Mouse (Mus musculus): ENCODE data around the gene Atp8b2. TPM values are rescaled to one million over a fixed set of nuclear protein-coding genes. Genes with fewer than 3 reads are reported as not detected.
A peak's percentile ranks its signal among the peaks of the same experiment; 100 is the strongest.

Atp8b2 gene
- polyA plus RNA-seq, 1 experiment from 2014 or later, result 12.8 TPM

DNA sequence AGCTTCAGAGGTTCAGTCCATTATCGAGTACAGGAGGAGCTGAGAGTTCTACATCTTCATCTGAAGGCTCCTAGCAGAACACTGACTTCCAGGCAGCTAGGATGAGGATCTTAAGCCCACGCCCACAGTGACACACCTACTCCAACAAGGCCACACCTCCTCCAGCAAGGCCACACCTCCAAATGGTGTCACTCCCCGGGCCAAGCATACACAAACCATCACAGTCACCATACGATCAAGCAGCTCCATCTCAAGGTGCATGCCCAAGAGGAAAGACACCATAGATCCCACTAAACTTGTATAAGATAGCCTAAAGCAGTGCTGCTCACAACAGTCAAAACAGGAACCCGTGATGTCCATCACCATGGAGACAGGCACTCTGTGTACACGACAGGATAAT is 42.6 kb downstream of the Atp8b2 start:
- ATAC-seq (ENCODE audit: insufficient number of reproducible peaks, low FRiP score, low TSS enrichment, low read depth) (no peak), DNase-seq (ENCODE audit: low spot score) (no peak)
- Histone ChIP-seq H3K27me3 (ENCODE audit: control insufficient read depth, insufficient read depth, low read length) (no peaks in the 10 kb centered on the region), H3K36me3 (ENCODE audit: control insufficient read depth, insufficient read depth, low read length) (no peaks in the 10 kb centered on the region), H3K27ac (replicated peaks; ENCODE audit: low read depth, low read length) (no peak overlapping the region), H3K9me3 (ENCODE audit: control insufficient read depth, low read length) (no peaks in the 10 kb centered on the region), H3K9ac (ENCODE audit: low read length) (no peak overlapping the region), H3K4me2 (ENCODE audit: low read depth, severe bottlenecking) (no peak overlapping the region), H3K4me3 (ENCODE audit: low read depth, low read length) (no peak overlapping the region), H3K4me1 (ENCODE audit: control insufficient read depth, insufficient read depth, low read length) (no peaks in the 10 kb centered on the region)
- WGBS, result 71% methylated on average over 6 of the region's 6 CpGs

DNA sequence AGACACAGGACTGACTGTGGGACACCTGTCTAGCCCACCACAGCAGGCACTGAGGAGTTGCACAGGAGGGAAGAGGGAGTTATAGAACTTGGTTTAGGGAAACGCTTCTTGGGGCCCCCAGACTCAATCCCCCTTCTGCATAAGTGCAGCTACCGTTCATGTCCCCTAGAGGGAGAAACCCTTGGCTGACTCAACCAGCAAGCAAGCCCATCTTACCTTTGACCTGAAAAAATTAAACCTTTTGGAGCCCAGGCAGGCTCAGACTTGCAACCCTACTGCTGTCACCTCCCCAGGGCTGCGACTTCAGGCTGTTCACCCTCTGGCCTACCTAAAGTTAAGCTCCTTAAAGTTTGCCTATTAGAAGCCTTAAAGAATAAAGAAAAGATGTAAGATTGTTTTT is 45.9 kb downstream of the Atp8b2 start:
- Histone ChIP-seq H3K4me3 (ENCODE audit: low read depth, low read length) (no peak overlapping the region), H3K9ac (ENCODE audit: low read length) (no peak overlapping the region), H3K4me2 (ENCODE audit: low read depth, severe bottlenecking) (no peak overlapping the region), H3K27ac (replicated peaks; ENCODE audit: low read depth, low read length) (no peak overlapping the region), H3K36me3 (ENCODE audit: control insufficient read depth, insufficient read depth, low read length) (no peaks in the 10 kb centered on the region), H3K27me3 (ENCODE audit: control insufficient read depth, insufficient read depth, low read length) (peaks cover 18% of the 10 kb centered on the region), H3K4me1 (ENCODE audit: control insufficient read depth, insufficient read depth, low read length) (peaks cover 9% of the 10 kb centered on the region; the same call in 1 of the 2 replicates), H3K9me3 (ENCODE audit: control insufficient read depth, low read length) (no peaks in the 10 kb centered on the region)
- 57% methylated on average over 3 of the region's 3 CpGs for WGBS
- ATAC-seq (ENCODE audit: insufficient number of reproducible peaks, low FRiP score, low TSS enrichment, low read depth) (no peak), DNase-seq (ENCODE audit: low spot score) (no peak)

DNA sequence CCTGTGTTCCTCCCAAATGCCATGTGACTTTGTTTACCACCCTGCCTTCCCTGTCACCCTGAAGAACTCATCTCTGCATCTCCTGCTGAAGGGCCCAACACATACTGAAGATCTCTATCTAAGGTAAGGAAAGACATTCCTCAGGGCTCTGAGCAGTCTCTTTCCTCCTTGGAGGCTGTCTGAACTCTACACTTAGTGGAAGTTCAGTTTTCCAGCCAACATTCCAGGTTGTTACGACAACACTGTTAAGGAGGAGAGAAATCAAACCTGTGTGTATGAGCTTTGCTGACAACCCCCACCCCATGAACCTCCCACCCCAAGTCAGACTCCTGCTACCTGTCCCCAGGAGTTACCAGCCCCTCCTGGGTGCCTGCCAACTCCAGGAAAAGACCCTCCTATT is 46.7 kb downstream of the Atp8b2 start:
- ATAC-seq (ENCODE audit: insufficient number of reproducible peaks, low FRiP score, low TSS enrichment, low read depth), result no peak
- no peak overlapping the region for H3K9ac ChIP-seq (ENCODE audit: low read length)
- no peak overlapping the region for H3K27ac ChIP-seq (replicated peaks; ENCODE audit: low read depth, low read length)
- H3K4me1 ChIP-seq (ENCODE audit: control insufficient read depth, insufficient read depth, low read length), result peaks cover 10% of the 10 kb centered on the region; the same call in 1 of the 2 replicates
- no peak overlapping the region for H3K4me3 ChIP-seq (ENCODE audit: low read depth, low read length)
- 78% methylated on average over 1 of the region's 1 CpGs for WGBS
- no peak overlapping the region for H3K4me2 ChIP-seq (ENCODE audit: low read depth, severe bottlenecking)
- peaks cover 23% of the 10 kb centered on the region for H3K27me3 ChIP-seq (ENCODE audit: control insufficient read depth, insufficient read depth, low read length)
- no peaks in the 10 kb centered on the region for H3K36me3 ChIP-seq (ENCODE audit: control insufficient read depth, insufficient read depth, low read length)
- no peaks in the 10 kb centered on the region for H3K9me3 ChIP-seq (ENCODE audit: control insufficient read depth, low read length)
- DNase-seq (ENCODE audit: low spot score), result no peak

DNA sequence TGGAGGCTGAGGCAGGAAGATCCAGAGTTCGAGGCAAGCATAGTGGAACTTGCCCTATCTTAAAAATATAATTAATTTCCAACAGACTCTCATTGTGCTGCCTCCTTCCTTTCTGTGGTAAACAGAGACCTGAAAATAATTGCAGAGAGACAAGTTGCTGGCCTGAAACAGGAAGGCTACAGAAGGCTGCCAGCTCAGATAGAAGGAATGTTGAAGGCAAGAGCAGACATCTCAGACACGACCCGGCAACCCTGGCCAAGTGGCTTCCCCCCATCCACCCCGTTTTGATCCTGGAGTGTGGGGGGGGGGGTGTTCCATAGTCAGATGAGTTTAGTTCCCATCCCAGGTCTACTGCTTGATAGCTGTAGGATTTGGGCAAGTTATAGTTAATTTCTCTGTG is 48.6 kb downstream of the Atp8b2 start:
- H3K36me3 ChIP-seq (ENCODE audit: control insufficient read depth, insufficient read depth, low read length), result no peaks in the 10 kb centered on the region
- WGBS, result 82% methylated on average over 4 of the region's 4 CpGs
- ATAC-seq (ENCODE audit: insufficient number of reproducible peaks, low FRiP score, low TSS enrichment, low read depth), result no peak
- no peak overlapping the region for H3K4me2 ChIP-seq (ENCODE audit: low read depth, severe bottlenecking)
- DNase-seq (ENCODE audit: low spot score), result no peak
- peaks cover 23% of the 10 kb centered on the region for H3K27me3 ChIP-seq (ENCODE audit: control insufficient read depth, insufficient read depth, low read length)
- H3K9me3 ChIP-seq (ENCODE audit: control insufficient read depth, low read length), result no peaks in the 10 kb centered on the region
- no peak overlapping the region for H3K9ac ChIP-seq (ENCODE audit: low read length)
- H3K27ac ChIP-seq (replicated peaks; ENCODE audit: low read depth, low read length), result no peak overlapping the region
- H3K4me1 ChIP-seq (ENCODE audit: control insufficient read depth, insufficient read depth, low read length), result peaks cover 10% of the 10 kb centered on the region; the same call in 1 of the 2 replicates
- no peak overlapping the region for H3K4me3 ChIP-seq (ENCODE audit: low read depth, low read length)

DNA sequence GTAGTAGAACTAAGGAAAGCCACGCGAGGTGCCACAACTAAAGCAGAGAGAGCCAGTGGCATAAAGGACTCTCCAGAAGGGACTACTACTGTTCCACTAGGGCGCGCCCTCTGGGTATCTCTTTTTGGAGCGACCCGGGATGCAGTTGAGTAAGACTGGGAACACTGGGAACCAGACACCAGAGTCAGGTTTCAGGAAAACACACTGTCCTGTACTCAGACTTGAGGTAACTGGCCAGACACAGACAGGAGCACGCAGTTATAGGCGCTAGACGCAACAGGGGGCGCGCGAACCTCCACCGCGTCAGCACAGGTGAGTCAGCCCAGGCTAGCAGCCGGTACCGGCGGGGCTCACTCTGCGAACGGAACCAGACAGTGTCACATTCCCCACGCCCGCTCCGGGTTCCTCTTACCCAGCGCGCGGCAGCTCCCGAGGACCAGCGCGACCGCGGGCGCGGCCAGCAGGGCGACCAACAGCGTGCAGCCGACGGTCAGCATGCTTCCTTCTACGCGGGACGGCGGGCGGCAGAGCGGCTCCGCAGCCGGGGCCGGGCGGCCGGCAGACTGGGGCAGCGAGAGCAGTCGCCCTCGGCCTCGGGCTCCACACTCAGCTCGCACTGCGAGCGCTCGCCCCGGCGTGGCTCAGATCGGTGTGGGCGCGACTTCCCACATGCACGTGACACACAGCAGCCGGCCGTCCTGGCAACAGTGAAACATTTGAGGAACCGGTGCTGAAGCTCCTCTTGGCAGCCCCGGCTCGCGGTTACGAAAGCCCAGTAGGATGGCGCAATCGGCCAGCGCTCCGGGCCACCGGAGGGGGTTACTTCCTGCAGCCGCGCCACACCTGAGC is 50.5 kb downstream of the Atp8b2 start, which contains the start of gene Il6ra:
TSS of gene Il6ra (minus strand) at position 654 of the 849 bp plus-strand sequence.
- Histone ChIP-seq H3K9me3 (ENCODE audit: control insufficient read depth, low read length) (no peaks in the 10 kb centered on the region), H3K4me1 (ENCODE audit: control insufficient read depth, insufficient read depth, low read length) (peaks cover 10% of the 10 kb centered on the region; the same call in 1 of the 2 replicates), H3K36me3 (ENCODE audit: control insufficient read depth, insufficient read depth, low read length) (no peaks in the 10 kb centered on the region), H3K9ac (ENCODE audit: low read length) (peak within 1 kb of the TSS; percentile 50), H3K27ac (replicated peaks; ENCODE audit: low read depth, low read length) (no peak within 1 kb of the TSS), H3K4me3 (ENCODE audit: low read depth, low read length) (peak within 1 kb of the TSS; percentile 45), H3K27me3 (ENCODE audit: control insufficient read depth, insufficient read depth, low read length) (peaks cover 23% of the 10 kb centered on the region), H3K4me2 (ENCODE audit: low read depth, severe bottlenecking) (peak within 1 kb of the TSS; percentile 96)
- ATAC-seq (ENCODE audit: insufficient number of reproducible peaks, low FRiP score, low TSS enrichment, low read depth) (peak; percentile 60; the same call in 1 of the 2 replicates), DNase-seq (ENCODE audit: low spot score) (peak; percentile 73)
- WGBS, result 1% methylated on average over 75 of the region's 75 CpGs

DNA sequence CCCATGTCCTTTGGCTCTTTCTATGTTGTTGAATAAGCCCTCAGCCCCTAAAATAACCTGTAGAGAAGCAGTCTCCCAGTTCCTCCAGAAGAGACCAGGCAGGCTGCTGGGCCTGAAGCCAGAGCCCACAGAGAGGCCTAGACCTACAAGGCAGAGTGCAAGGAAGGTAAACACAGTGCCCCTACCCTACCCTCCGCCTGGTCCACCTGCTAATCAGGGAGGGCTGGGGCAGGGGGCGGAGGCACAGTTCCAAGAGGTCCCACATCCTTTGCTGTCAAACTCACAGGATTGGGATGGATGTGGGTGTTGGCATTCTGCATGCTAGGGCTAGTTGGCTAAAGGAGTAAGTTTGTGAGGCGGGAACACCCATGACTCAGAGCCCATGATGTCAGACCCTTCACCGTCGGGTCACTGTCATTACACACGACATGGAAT is 51.2 kb downstream of the Atp8b2 start:
- H3K9ac ChIP-seq (ENCODE audit: low read length), result no peak overlapping the region
- no peak overlapping the region for H3K4me3 ChIP-seq (ENCODE audit: low read depth, low read length)
- H3K36me3 ChIP-seq (ENCODE audit: control insufficient read depth, insufficient read depth, low read length), result no peaks in the 10 kb centered on the region
- DNase-seq (ENCODE audit: low spot score), result no peak
- H3K27me3 ChIP-seq (ENCODE audit: control insufficient read depth, insufficient read depth, low read length), result peaks cover 23% of the 10 kb centered on the region
- H3K4me2 ChIP-seq (ENCODE audit: low read depth, severe bottlenecking), result no peak overlapping the region
- H3K4me1 ChIP-seq (ENCODE audit: control insufficient read depth, insufficient read depth, low read length), result peaks cover 10% of the 10 kb centered on the region; the same call in 1 of the 2 replicates
- no peak overlapping the region for H3K27ac ChIP-seq (replicated peaks; ENCODE audit: low read depth, low read length)
- 40% methylated on average over 6 of the region's 6 CpGs for WGBS
- H3K9me3 ChIP-seq (ENCODE audit: control insufficient read depth, low read length), result no peaks in the 10 kb centered on the region
- no peak for ATAC-seq (ENCODE audit: insufficient number of reproducible peaks, low FRiP score, low TSS enrichment, low read depth)

DNA sequence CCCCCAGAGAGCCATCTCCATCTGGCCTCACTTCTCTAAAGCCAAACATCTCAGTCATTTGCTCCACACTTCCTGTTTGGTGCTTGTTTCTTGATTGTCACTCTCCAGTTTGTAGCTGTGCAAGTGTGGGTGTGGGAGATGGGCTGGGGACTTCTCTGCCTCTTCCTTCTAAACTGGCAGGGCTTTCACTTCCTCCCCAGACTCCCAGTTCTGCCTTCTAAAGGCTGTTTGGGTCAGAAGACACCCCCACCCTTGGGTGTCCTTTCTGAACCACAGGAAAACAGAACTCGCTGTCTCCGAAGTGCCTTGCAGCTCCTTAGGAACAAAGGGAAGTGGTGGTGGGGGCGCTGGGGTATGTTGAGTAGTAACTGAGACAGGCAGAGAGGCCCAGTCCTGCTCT is 52.1 kb downstream of the Atp8b2 start:
- H3K4me1 ChIP-seq (ENCODE audit: control insufficient read depth, insufficient read depth, low read length), result peaks cover 10% of the 10 kb centered on the region; the same call in 1 of the 2 replicates
- no peaks in the 10 kb centered on the region for H3K9me3 ChIP-seq (ENCODE audit: control insufficient read depth, low read length)
- H3K4me2 ChIP-seq (ENCODE audit: low read depth, severe bottlenecking), result no peak overlapping the region
- WGBS, result 83% methylated on average over 3 of the region's 3 CpGs
- H3K27me3 ChIP-seq (ENCODE audit: control insufficient read depth, insufficient read depth, low read length), result peaks cover 23% of the 10 kb centered on the region
- no peak for DNase-seq (ENCODE audit: low spot score)
- no peak overlapping the region for H3K9ac ChIP-seq (ENCODE audit: low read length)
- H3K36me3 ChIP-seq (ENCODE audit: control insufficient read depth, insufficient read depth, low read length), result no peaks in the 10 kb centered on the region
- H3K27ac ChIP-seq (replicated peaks; ENCODE audit: low read depth, low read length), result no peak overlapping the region
- ATAC-seq (ENCODE audit: insufficient number of reproducible peaks, low FRiP score, low TSS enrichment, low read depth), result no peak
- H3K4me3 ChIP-seq (ENCODE audit: low read depth, low read length), result no peak overlapping the region

DNA sequence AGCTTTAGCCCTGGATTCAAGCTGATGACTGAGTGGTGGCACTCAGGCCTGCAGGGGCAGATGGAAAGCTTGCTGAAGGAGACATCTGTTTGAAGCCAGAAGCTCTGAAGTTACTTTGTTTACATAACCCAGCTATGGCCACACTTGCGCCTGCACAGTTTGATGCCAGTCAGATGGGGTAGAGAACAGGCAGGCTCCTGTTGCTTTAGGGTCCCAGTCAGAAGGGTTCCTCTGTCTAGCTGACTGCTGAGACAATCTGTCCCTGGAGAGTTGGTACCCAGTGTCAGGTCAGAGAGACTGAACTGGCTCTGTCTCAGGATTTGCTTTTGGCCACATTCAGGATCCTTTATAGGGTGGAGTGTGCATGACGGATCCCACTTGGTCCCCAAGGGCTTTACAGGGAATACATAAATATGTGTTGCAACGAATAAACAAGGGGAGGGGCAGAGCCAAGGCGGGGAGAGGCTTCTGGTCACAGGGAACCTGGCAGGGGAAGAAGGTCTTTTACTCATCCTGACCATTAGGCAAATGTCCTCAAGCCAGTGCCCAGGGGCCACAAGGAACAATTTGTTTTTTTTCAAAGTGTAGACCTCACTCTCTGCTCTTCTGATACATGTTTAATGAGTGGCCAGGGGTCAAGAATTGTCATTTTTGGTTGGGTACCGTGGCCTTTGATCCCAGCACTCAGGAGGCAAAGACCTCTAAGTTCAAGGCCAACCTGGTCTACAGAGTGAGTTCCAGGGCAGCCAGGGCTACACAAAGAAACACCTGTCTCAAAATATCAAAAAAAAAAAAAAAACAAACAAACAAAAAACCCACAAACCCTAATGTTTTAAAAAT is 53.4 kb downstream of the Atp8b2 start:
- DNase-seq (ENCODE audit: low spot score) (no peak), ATAC-seq (ENCODE audit: insufficient number of reproducible peaks, low FRiP score, low TSS enrichment, low read depth) (no peak)
- Histone ChIP-seq H3K4me1 (ENCODE audit: control insufficient read depth, insufficient read depth, low read length) (peaks cover 10% of the 10 kb centered on the region; the same call in 1 of the 2 replicates), H3K9me3 (ENCODE audit: control insufficient read depth, low read length) (no peaks in the 10 kb centered on the region), H3K27me3 (ENCODE audit: control insufficient read depth, insufficient read depth, low read length) (peaks cover 23% of the 10 kb centered on the region), H3K27ac (replicated peaks; ENCODE audit: low read depth, low read length) (no peak overlapping the region), H3K9ac (ENCODE audit: low read length) (no peak overlapping the region), H3K36me3 (ENCODE audit: control insufficient read depth, insufficient read depth, low read length) (no peaks in the 10 kb centered on the region), H3K4me2 (ENCODE audit: low read depth, severe bottlenecking) (no peak overlapping the region), H3K4me3 (ENCODE audit: low read depth, low read length) (no peak overlapping the region)
- WGBS, result 45% methylated on average over 5 of the region's 5 CpGs
